Mouse (Mus musculus) embryonic facial prominence, embryonic 14.5 days (tissue): ENCODE measurements at regions not wholly inside any gene's neighbourhood (a gene's known extent, or its start where the extent isn't known, plus 50 kb on each side); places are given as distances from the start of the nearest gene placed in this dataset.
A peak's percentile ranks its signal among the peaks of the same experiment; 100 is the strongest.

ENCODE experiments used
- ATAC-seq: fragments of 200-750 bp; cut with Nextera tagmentation; 2 replicates; pipeline ENCODE4 v1.8.0; 2017; ENCODE audit warnings: low read depth, moderate number of reproducible peaks, moderate TSS enrichment
- DNase-seq: peaks from one replicate; pipeline ENCODE4 v3.0.0-alpha.2; 2015; ENCODE audit warnings: low spot score
- H3K27ac ChIP-seq: fragments of 300-500 bp; sonication (generic); replicated peaks from 2 replicates; pipeline ENCODE4 v1.5.1; 2014; ENCODE audit warnings: low read depth, mild to moderate bottlenecking, low read length, moderate library complexity
- H3K27me3 ChIP-seq: fragments of 300-500 bp; sonication (generic); replicated peaks from 2 replicates; pipeline ENCODE4 v1.6.1; 2014; ENCODE audit warnings: low read length; ENCODE audit not compliant: control insufficient read depth, insufficient read depth
- H3K36me3 ChIP-seq: fragments of 300-500 bp; sonication (generic); 2 replicates; pipeline ENCODE4 v1.6.1; 2014; ENCODE audit warnings: low read length, mixed read lengths; ENCODE audit not compliant: control insufficient read depth, insufficient read depth
- H3K4me1 ChIP-seq: fragments of 300-500 bp; sonication (generic); 2 replicates; pipeline ENCODE4 v1.6.1; 2014; ENCODE audit warnings: antibody characterized with exemption, low read length; ENCODE audit not compliant: control insufficient read depth, insufficient read depth
- H3K4me2 ChIP-seq: fragments of 300-500 bp; sonication (generic); 2 replicates; pipeline ENCODE4 v1.6.1; 2014; ENCODE audit warnings: low read depth, mild to moderate bottlenecking, low read length, moderate library complexity, mixed read lengths
- H3K4me3 ChIP-seq: fragments of 300-500 bp; sonication (generic); 2 replicates; pipeline ENCODE4 v1.5.1; 2014; ENCODE audit warnings: low read depth, mild to moderate bottlenecking, low read length
- H3K9ac ChIP-seq: fragments of 300-500 bp; sonication (generic); 2 replicates; pipeline ENCODE4 v1.6.1; 2014; ENCODE audit warnings: low read depth, mild to moderate bottlenecking, low read length, moderate library complexity, mixed read lengths
- H3K9me3 ChIP-seq: fragments of 300-500 bp; sonication (generic); 2 replicates; pipeline ENCODE4 v1.6.1; 2016; ENCODE audit warnings: low read length; ENCODE audit not compliant: control insufficient read depth
- WGBS: fragments of 180-500 bp; shearing (Covaris S2); extraction: QIAGEN DNeasy Blood & Tissue Kit; methylation state at CpG from one replicate; pipeline ENCODE4 v1.1.7; 2014; 5-methylcytosine and 5-hydroxymethylcytosine counted together

GRCm38 (mm10) chr15:31869673-31870417, 268.2 kb downstream of the Fam173b start:
- H3K4me1 ChIP-seq, result no peaks in the 10 kb centered on the region
- 35% methylated on average over 14 of the region's 14 CpGs for WGBS
- ATAC-seq (peak; percentile 62; the same call in 1 of the 2 replicates), DNase-seq (peak; percentile 59)
- no peaks in the 10 kb centered on the region for H3K27me3 ChIP-seq
- H3K4me3 ChIP-seq, result no peak overlapping the region
- H3K4me2 ChIP-seq, result no peak overlapping the region
- H3K27ac ChIP-seq, result no peak overlapping the region
- H3K9me3 ChIP-seq, result no peaks in the 10 kb centered on the region
- H3K9ac ChIP-seq, result no peak overlapping the region
- no peaks in the 10 kb centered on the region for H3K36me3 ChIP-seq

- no peak overlapping the region for H3K27ac ChIP-seq
- no peaks in the 10 kb centered on the region for H3K27me3 ChIP-seq
- no peak for DNase-seq
- H3K36me3 ChIP-seq, result no peaks in the 10 kb centered on the region
- no peak overlapping the region for H3K4me3 ChIP-seq
- no peak overlapping the region for H3K9ac ChIP-seq
- WGBS, result 75% methylated on average over 2 of the region's 2 CpGs
- no peaks in the 10 kb centered on the region for H3K9me3 ChIP-seq
- ATAC-seq, result no peak
- H3K4me2 ChIP-seq, result no peak overlapping the region
- no peaks in the 10 kb centered on the region for H3K4me1 ChIP-seq
These were observed 273.8 kb downstream of the Fam173b start for GRCm38 (mm10) chr15:31875436-31875835.

- WGBS, result 87% methylated on average over 9 of the region's 9 CpGs
- no peak for ATAC-seq
These were observed 278.8 kb downstream of the Fam173b start for GRCm38 (mm10) chr15:31880479-31880878.

GRCm38 (mm10) chr15:31882331-31882730, 280.7 kb downstream of the Fam173b start:
- Histone ChIP-seq H3K4me2 (no peak overlapping the region), H3K27ac (no peak overlapping the region), H3K36me3 (no peaks in the 10 kb centered on the region), H3K9me3 (no peaks in the 10 kb centered on the region), H3K4me1 (no peaks in the 10 kb centered on the region), H3K9ac (no peak overlapping the region), H3K27me3 (no peaks in the 10 kb centered on the region), H3K4me3 (no peak overlapping the region)
- no peak for ATAC-seq
- peak; percentile 30 for DNase-seq
- 50% methylated on average over 5 of the region's 5 CpGs for WGBS

More at GRCm38 (mm10) chr15:31880479-31880878, 278.8 kb downstream of the Fam173b start:
- no peaks in the 10 kb centered on the region for H3K36me3 ChIP-seq
- no peaks in the 10 kb centered on the region for H3K27me3 ChIP-seq
- no peak for DNase-seq
- no peak overlapping the region for H3K4me3 ChIP-seq
- no peaks in the 10 kb centered on the region for H3K9me3 ChIP-seq
- no peak overlapping the region for H3K4me2 ChIP-seq
- H3K9ac ChIP-seq, result no peak overlapping the region
- no peaks in the 10 kb centered on the region for H3K4me1 ChIP-seq
- H3K27ac ChIP-seq, result no peak overlapping the region

GRCm38 (mm10) chr15:31883516-31883915, 281.9 kb downstream of the Fam173b start:
- WGBS, result 63% methylated on average over 9 of the region's 9 CpGs
- no peak overlapping the region for H3K4me3 ChIP-seq
- DNase-seq (peak; percentile 45), ATAC-seq (peak; percentile 70; the same call in 1 of the 2 replicates)
- H3K4me1 ChIP-seq, result no peaks in the 10 kb centered on the region
- no peak overlapping the region for H3K27ac ChIP-seq
- no peak overlapping the region for H3K4me2 ChIP-seq
- H3K9me3 ChIP-seq, result no peaks in the 10 kb centered on the region
- H3K9ac ChIP-seq, result no peak overlapping the region
- H3K27me3 ChIP-seq, result no peaks in the 10 kb centered on the region
- no peaks in the 10 kb centered on the region for H3K36me3 ChIP-seq

GRCm38 (mm10) chr15:31898904-31899650, 278.0 kb upstream of the Tas2r119 start:
- H3K36me3 ChIP-seq, result no peaks in the 10 kb centered on the region
- WGBS, result 76% methylated on average over 13 of the region's 13 CpGs
- no peaks in the 10 kb centered on the region for H3K9me3 ChIP-seq
- no peaks in the 10 kb centered on the region for H3K27me3 ChIP-seq
- no peaks in the 10 kb centered on the region for H3K4me1 ChIP-seq
- H3K27ac ChIP-seq, result no peak overlapping the region
- H3K4me3 ChIP-seq, result no peak overlapping the region
- H3K4me2 ChIP-seq, result no peak overlapping the region
- no peak; the same call in 1 of the 2 replicates for ATAC-seq
- no peak overlapping the region for H3K9ac ChIP-seq
- DNase-seq, result no peak

GRCm38 (mm10) chr15:31900325-31900724, 276.8 kb upstream of the Tas2r119 start:
- no peak overlapping the region for H3K9ac ChIP-seq
- H3K27me3 ChIP-seq, result no peaks in the 10 kb centered on the region
- no peak overlapping the region for H3K4me3 ChIP-seq
- no peaks in the 10 kb centered on the region for H3K4me1 ChIP-seq
- DNase-seq (no peak), ATAC-seq (no peak)
- H3K36me3 ChIP-seq, result no peaks in the 10 kb centered on the region
- no peak overlapping the region for H3K4me2 ChIP-seq
- 62% methylated on average over 4 of the region's 4 CpGs for WGBS
- no peak overlapping the region for H3K27ac ChIP-seq
- no peaks in the 10 kb centered on the region for H3K9me3 ChIP-seq

- no peak overlapping the region for H3K27ac ChIP-seq
- DNase-seq (no peak), ATAC-seq (no peak)
- H3K9me3 ChIP-seq, result no peaks in the 10 kb centered on the region
- H3K27me3 ChIP-seq, result no peaks in the 10 kb centered on the region
- no peak overlapping the region for H3K4me2 ChIP-seq
- no peaks in the 10 kb centered on the region for H3K4me1 ChIP-seq
- no peaks in the 10 kb centered on the region for H3K36me3 ChIP-seq
- no peak overlapping the region for H3K9ac ChIP-seq
- H3K4me3 ChIP-seq, result no peak overlapping the region
- WGBS, result 86% methylated on average over 9 of the region's 9 CpGs
These were observed 268.7 kb upstream of the Tas2r119 start for GRCm38 (mm10) chr15:31908432-31908831.
